Mouse (Mus musculus): Measurements from ENCODE around the gene Gk.

DNA sequence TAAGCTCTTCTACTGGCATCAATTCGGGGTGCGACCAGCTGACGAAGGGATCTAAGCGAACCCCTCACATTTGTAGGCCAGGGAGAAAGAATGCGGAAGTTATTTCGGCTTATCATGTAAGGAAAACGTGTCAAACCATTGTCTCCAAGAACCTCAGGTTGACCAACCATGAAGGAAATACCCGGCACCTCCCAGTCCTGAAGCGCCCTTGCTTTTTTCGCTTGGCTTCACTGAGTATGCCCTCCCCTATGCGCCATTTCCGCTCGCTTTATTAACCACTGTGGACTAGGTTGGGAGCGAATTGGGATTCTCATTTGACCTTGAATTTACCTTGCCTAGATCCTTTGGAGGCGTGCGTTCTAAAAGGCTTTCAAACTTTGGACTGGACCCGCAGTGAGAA lies 522 bp upstream of the Gk start:
- TF ChIP-seq CTCF (IDR thresholded peaks at IDR 0.05; ENCODE audit: low read depth) (no peak), EP300 (optimal IDR thresholded peaks at IDR 0.05) (no peak)

Data from stomach, postnatal 0 days (tissue).